Mouse (Mus musculus): ENCODE results near the gene Tpst2. TPM values are rescaled to one million over a fixed set of nuclear protein-coding genes. Genes with fewer than 3 reads are reported as not detected.

Gene Tpst2
- 10 to 100 TPM; 13.4 to 17.6 (median 16.0) TPM for total RNA-seq (2022)

DNA sequence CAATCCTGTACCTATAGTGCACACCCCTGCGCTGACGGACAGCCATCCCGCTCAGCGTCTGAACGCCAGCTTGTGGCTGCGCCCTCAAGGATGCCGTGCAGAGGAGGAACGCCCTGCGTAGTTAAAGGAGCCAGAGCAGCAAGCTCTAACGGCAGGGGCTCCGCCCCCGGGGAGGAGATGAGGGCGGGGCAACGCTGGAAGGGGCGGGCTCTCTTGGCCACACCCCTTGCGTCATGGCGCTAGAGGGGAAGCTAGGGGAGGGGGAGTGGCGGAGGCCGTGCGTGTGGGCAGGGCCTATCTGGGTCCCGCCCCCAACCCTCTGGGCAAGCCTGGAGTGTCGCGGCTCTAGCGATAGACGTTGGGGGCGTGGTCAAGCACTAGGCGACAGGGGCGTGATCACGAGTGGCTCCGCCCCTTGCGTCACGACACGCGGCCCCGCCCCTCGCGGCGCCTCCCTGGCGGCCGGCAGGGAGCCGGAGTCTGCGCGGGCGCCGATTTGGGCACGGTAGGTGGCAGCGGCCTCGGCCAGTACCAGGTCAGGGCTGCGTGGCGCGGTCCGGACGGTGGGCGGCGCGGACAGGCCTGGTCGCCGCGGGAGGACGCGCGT lies at the start of gene Tpst2:
Tpst2 (plus strand) TSS at position 425 of the 607 bp plus-strand sequence.
- peak; percentile 100 for DNase-seq (ENCODE audit: low spot score in 2 of 2)

DNA sequence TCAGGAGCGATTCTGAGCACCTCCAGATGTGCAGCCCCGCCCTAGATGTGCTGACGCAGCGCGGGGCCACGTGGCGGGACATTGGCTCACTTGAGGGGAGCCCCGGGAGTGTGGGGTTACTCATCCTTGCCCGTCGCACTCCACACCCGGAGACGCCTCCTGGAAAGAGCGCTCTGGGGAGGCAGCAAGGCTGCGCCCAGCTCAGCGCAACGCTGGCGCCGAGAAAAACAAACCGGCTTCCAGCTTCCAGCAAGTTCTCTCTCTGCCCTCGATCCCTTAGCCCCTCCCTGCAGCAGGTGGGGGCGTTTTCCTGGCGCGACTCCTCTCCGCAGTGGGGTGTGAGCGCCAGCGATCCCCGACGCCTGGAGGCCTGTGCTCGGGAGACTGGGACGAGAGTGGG lies 49.1 kb upstream of the Tpst2 start:
- peak in 1 of 2 experiments; percentile 28 for DNase-seq (ENCODE audit: low spot score in 2 of 2)

DNA sequence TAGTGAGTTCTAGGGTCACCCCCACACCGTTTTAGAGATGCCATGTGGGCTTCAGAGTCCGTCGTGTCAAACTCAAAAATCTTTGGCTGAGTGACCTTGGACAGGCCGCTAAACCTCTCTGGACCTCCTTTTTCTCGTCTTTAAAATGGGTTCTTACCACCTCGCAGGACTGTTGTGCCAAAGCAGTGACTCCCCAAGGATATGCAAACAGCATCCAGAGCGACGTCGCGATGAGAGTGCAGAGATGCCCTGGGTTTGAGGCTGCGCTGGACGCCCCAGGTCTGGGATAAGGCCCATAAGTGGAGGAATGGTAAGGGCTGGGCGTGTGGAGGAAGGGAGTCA lies 48.6 kb upstream of the Tpst2 start:
- DNase-seq (ENCODE audit: low spot score in 2 of 2), result no peak

DNA sequence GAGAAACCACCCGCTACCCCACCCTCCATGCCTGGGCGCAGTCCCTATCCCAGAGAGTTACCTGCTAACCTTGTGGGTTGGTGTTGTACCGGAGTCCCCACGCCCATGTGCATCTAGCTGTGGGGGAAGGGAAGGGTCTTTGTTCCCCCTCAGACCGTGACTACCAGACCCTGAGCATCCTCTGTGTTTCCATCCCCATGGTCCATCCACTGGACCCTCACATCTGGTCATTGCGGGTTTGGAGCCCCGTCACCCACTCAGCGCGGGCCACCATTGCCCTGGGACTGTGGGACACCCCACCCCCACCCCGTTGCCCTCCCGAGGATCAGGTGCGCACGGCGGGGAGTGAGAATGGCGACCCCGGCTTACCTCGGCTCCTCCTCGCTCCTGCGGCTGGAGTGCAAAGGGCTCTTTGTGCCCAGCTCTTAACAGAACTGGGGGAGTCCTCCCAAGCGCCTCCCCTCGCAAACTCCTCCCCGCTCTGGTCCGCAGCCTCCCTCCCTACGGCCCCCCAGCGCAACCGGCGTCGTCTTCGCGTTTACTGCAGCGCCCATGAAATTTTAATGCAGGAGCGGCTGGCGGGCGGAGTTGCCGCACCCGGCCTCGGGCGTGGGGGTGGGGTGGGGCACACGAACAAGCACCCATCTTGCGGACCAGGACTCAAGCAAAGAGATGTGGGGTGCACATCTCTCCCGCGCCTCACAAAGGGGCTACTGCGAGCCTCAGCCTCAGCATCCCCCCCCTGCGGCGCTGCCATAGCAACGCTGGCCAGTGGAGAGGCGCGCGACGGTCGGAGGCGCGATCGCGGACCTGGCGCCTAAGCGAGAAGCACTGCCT lies 48.0 kb upstream of the Tpst2 start:
- DNase-seq (ENCODE audit: low spot score in 2 of 2), result no peak

DNA sequence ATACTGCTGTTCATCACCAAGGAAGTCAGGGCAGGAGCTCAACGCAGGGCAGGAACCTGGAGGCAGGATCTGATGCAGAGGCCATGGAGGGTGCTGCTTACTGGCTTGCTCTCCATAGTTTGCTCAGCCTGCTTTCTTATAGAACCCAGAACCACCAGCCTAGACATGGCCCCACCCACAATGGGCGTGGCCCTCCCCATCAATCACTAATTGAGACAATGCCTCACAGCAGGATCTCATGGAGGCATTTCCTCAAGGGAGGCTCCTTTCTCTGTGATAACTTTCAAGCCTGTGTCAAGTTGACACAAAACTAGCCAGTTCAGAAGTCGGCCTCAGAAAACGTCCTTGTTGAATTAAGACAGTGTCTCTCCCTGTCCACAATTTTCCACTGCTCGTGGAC lies 40.7 kb upstream of the Tpst2 start:
- no peak for DNase-seq (ENCODE audit: low spot score in 2 of 2)

DNA sequence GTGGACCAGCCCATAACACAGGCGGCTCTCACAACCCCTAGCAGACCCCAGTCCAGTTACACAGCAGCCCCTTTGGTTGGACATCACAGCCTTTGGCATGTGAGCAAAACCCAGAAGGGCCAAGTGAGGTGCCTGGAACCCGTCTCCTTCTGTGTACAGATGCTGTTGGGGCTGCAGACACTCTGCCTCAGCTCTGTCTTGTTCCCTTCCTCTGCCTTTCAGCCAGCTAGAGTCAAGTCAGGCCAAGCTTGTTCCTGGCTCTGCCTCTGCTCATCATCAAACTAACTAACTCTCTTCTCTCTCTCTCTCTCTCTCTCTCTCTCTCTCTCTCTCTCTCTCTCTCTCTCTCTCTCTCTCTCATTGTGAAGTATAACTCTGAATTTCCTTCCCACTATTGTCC lies 39.9 kb upstream of the Tpst2 start:
- DNase-seq (ENCODE audit: low spot score in 2 of 2), result no peak

DNA sequence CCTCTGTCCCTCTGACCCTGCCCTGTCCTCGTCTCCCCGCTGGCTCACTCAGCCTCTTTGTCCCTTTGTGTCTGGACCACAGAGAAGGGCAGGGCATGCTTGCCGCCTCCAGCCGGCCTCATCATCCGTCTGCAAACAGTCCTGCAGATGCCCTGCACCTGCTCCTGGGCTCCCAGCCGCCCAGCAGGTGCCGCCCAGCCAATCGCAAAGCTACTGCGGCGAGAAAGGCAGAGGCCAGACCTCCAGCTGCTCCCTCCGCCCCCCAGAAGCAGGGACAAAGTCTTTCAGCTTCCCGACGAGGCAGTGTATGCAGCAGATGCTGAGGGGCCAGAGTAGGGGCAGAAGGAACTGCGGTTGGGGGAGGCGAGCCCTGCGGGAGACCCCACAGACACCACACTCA lies 39.1 kb upstream of the Tpst2 start:
- DNase-seq (ENCODE audit: low spot score in 2 of 2), result no peak

DNA sequence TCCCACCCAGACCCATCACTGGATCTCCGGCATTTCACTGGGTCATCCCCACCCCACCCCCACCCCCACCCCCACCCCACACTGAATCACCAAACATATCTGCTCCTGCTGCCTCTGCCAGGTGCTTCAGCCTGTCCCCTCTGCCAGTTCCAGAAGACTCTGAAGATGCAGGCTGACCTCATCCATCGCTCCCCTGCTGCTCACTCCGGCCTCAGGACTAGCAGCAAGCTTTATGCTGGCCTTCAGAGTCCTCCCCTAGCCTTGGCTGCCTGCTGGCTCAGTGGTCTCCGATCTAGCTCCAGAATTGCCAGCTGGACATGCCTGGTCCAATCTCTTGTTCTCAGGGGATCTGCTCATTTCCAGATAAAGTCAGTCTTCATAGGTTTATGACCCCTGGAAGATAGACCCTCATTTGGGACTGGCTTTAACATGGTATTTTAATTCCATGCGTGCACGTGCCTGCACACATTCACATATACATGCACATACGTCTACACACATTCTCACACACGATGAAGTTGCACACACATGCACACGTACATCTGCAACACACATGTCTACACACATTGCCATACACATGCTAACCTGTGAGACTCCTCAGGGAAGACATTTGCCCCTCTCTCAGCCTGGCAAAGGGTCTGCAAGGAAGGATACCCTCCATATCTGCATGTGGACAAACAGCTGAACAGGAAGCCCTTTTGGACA lies 38.5 kb upstream of the Tpst2 start:
- no peak for DNase-seq (ENCODE audit: low spot score in 2 of 2)

DNA sequence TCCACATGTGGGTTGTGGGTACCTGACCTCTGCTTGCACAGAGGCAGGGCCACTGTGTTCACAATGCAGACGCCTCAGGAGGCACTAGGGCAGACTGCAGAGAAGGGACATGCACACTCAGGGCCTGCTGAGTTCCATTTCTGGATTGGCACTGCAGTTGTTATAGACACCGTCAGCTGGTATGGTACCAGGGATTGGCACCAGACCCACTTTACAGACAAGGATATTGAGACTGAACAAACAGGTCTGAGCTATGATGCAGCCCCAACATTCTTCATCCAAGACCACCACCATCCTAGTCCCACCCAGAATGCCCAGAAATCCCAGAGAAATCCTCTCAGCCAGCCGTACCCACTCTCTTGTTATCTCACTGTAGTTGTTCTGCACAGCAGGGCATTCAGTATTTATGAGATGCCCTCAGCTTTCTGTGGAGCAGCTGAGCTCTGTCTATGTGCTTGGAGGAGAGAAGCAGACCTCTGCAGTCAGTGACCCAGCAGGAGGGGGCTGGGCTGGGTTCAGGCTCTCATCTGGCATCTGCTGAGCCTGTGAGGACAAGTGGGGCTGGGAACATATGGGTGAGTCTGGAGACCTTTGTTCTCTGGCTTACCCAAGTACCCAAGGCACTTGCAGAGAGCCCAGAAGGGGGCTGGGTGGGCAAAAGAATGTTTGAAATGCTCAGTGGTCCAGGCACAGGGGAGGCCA lies 37.6 kb upstream of the Tpst2 start:
- DNase-seq (ENCODE audit: low spot score in 2 of 2), result no peak

DNA sequence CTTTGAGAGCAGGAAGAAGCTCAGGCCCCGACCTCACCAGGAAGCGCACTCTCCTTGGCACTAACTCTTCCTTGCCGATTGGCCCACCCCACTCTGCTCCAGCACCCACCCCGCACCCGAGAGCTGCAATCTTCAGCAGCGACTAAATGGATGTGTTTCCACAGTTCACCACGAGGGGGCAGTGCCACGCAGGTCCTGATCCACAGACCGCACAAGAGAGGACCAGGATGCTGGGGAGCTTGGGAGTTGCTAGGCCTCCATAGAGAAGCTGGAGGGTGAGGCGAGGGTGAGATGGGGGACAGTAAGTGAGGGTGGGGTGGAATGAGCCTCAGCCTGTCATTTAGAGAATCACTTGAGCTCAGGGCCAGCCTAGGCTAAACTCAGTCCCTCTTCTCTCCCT lies 35.7 kb upstream of the Tpst2 start:
- DNase-seq (ENCODE audit: low spot score in 2 of 2), result peak; percentile 75

DNA sequence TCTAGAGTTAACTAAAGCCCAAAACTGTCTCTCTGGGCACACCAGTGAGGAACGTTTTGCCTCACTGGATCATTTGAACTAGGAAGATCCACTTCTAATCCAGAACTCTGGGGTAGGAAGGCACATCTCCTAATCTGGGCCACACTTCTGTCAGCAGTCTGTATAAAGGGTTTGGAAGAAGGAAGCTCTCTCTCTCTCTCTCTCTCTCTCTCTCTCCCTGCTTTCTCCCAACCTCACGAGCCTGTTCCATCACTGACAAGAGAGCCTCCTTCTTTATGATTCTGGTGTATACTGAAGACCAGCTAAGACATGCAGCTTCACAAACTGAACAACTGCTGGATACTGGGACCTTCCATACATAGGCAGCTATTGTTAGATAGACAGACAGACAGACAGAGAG lies 34.6 kb upstream of the Tpst2 start:
- DNase-seq (ENCODE audit: low spot score in 2 of 2), result no peak

DNA sequence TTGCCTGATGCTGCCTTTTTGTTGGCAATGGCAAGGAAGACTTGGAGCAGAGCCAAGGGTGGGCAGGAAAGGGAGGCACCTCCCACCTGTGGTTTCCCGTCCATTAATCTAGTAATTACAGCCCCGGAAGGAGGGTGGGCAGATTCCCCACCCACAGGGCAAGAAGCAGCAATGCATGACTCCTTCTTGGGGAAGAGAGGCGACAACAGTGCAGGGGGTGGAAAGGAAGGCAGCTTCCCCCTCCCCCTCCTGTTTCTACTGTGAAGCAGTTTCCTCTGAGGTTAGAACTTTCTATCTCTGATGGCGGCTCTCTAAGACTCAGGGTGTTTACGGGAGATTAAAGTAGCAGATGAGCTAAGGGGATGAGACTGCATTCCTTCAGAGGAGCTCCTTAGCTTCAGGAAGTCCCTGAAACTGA lies 34.1 kb upstream of the Tpst2 start:
- no peak for DNase-seq (ENCODE audit: low spot score in 2 of 2)

DNA sequence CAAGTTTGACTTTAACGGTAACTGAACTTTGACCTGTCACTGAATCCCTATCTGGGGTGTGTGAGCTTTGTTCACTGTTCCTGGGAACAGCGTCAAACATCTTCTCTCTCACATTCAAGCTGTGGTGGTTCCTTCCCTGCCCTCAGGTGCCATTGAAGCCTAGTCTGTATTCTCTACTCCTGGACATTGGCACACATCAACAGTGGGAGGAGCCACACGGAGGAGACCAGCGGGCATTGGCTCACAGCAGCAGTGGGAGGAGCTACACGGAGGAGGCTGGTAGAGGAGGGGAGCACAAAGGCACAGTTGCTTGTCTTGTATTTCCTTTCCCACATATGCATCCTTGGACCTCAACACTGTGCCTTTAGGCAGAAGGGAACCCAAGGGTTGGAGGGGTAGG lies 33.5 kb upstream of the Tpst2 start:
- DNase-seq (ENCODE audit: low spot score in 2 of 2), result no peak

DNA sequence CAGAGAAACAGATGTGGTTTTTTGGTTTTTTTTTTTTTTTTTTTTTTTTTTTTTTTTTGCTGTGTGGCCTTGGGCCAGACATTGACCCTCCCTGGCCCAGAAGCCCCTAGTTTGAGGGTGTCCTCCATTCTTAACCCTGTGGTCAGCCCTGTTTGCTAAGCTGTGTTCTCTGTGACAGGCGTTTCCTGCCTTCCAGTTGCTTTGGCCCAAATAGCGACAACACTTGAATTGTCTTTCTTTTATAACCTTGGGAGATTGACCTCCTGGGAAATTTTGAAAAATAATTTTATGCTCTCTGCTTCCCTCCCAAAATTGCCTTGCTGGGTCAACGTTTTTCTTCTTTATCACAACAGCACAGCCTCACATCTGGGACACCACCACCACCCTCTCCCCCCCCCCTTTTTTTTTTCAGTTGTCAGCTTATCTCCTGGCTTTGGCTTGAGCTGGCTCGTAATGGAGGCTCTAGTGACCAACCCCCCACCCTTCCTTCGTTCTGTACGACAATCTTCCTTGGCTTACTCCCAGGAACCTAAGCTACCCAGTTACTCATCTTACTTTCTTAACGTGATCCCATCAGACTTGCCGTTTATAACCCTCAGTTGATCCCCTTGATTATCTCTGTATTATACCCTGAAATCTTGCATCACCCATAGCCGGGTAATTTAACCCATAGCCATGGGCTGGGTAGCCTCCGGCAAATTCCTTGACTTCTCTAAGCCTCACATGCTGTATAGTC lies 32.8 kb upstream of the Tpst2 start:
- no peak for DNase-seq (ENCODE audit: low spot score in 2 of 2)

DNA sequence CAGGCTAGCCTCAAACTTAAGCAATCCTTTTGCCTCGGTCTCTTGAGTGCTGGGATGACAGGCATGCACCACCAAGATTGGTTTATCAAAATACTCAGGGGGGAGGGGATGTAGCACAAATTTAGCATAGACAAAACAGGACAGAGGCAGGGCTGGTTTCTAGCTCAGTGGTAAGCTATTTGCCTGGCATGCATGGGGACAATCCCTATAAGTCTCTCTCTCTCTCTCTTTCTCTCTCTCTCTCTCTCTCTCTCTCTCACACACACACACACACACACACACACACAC lies 32.3 kb upstream of the Tpst2 start:
- no peak for DNase-seq (ENCODE audit: low spot score in 2 of 2)

DNA sequence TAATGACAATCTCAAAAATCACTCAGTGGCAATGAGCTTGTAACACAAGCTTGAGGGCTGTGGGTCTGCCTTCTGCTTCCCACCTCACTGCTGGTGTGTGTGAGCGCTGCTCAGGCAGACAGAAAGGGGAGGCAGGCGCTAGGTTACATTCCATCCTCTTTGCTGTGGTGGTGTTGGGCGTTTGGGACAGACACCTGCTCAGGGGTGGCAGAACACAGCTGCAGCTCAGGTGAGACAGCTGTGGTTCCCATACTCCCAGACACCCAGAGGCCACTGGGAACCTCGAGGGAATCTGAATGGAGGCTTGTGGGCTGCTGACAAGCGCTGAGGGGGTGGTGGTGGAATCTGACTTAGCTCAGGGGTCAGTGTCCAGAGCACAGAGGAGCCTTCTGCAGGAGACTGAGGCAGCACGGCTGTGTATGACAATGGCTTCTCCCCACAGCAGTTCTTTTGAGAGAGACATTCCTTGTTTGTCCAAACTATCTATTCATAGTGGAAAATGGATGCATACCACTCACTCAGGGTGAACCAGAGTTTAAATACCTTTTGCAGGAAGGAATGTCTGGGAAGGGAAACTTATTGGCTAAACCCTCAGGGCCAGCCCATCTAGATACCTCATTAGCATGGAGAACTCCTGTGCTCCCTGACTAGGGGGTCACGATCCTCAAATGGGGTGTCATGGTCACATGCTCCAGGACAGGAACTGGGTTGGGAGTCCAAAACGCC lies 31.4 kb upstream of the Tpst2 start:
- DNase-seq (ENCODE audit: low spot score in 2 of 2), result no peak

DNA sequence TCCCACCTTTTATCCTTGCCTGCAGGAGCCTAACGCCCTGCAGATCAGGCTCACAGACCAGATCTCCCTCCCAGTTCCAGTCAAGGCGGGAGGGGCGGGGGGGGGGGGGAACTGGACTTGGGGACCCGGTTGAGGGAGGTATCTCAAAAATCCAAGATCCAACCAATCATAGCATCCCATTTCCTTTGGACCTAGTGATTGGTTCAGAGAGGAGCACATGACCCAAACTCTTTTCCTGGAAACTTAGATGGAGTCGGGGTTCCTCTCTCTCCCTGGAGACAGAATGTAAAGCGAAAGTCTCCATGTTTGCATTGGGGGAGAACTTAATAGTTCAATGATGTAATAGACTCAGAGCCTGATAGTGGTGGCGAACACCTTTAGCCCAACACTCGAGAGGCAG lies 29.1 kb upstream of the Tpst2 start:
- no peak for DNase-seq (ENCODE audit: low spot score in 2 of 2)

DNA sequence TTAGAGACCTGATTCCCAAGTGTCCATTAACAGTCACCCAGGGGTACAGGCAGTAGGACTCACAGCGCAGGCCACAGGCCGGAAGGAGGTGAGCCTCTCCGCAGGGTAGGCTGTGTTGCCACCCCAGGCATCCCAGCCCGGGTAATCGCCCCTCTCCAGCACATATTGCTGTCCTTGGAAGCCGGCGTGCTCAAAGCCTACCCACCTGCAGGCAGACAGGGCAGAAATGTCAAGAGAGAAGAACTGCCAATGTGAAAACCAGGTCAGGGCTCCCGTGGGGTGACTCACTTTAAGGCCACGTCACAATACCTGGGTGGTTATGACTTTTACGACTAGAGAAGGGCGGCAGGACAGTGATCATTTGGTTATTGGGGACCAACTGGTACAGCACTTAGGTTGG lies 27.4 kb upstream of the Tpst2 start:
- DNase-seq (ENCODE audit: low spot score in 2 of 2), result no peak

DNA sequence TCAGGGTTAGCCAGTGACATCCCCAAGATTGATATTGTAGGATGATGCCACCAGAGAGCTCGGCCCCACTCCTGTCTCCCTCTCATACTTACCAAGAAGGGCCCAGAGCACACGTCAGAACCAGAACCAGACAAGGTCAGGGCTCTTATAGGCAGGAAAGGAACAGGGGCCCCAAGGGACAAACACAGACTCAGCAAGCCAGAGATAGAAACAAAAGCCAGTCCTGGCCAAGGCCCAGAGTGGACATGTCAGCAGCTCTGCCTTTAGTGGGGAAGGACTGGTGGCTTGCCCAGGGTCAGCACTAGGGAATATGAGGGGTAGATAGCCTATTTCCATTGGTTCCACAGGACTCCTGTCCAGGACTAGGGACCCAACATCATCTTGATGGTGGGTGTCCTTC lies 24.1 kb upstream of the Tpst2 start, which contains the start of gene Cryba4:
Cryba4 (minus strand) TSS at position 119 of the 400 bp plus-strand sequence.
- no peak for DNase-seq (ENCODE audit: low spot score in 2 of 2)

DNA sequence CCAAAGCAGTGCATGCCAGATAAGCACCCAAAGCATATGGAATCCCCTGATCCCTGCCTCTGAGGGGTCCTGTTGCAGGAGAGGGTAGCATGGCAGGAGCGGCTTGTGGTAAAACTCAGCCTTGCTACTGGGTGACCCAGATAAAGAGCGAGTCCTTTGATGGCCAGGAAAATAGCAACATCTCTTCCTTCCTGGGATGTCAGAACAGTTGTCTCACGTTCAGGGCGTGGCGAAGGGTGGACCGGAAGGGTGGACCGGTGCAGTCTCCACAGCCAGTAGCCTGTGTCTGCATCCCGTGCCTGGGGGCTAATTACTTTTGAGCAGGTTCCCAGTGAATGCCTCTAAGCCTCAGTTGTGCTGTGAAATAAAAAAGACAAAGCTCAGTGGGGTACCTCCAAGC lies 23.3 kb upstream of the Tpst2 start:
- no peak for DNase-seq (ENCODE audit: low spot score in 2 of 2)

DNA sequence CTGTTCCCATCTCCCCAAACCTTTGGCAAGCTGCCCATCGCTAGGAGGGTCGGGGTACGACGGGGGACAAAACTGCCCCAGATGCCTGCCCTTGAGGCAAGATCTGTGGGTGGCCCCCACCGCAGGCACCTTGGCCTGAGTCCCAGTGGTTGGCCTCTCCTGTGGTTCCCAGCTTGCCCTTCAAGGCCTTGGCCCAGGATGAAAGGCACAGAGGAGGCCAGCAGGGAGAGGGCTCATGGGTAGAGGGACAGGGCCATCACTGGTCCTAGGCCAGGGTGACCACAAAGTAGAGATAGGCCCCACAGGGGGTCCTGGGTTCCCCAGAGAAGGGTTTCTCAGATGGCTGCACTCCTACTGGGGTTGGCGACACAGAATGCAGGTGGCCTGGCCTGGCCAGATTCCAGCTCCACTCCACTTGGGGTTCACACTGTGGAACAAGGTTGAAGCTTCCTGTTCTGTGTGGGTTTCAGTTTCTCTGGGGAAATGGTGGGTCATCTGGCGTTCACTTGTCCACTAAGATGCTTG lies 22.1 kb upstream of the Tpst2 start:
- DNase-seq (ENCODE audit: low spot score in 2 of 2), result peak; percentile 54 to 78

Measured in gastrocnemius, adult 8-10 months (tissue).